Mouse (Mus musculus): ENCODE measurements around the gene Dscaml1. TPM values are rescaled to one million over a fixed set of nuclear protein-coding genes. Genes with fewer than 3 reads are reported as not detected.

The Dscaml1 gene
- 2.0 and 2.3 TPM in 2 replicates for polyA plus RNA-seq (2016; fragmentation: Nextera tagmentation; extraction: Ambion mirVana)

DNA sequence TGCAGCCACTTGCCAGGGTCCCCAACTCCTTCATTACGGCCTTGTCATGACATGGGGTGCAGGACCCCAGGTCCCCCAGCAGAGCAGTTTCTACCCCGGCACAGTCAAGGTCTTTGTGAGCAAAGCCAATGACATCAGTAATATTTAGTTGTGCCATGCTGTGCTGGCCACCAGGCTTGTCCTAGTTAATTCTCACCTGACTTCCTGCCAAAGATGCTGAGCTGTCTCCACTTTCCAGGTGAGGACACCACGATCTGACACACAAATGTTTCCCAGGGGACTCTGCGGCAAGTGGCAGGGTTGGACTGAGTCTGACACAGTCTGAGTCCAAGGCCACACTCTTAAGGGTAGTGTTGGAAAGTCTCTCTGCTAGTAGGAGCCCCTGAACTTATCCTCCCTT is at the start of gene Dscaml1:
Gene Dscaml1, plus strand, starts transcription at position 173 of the 400 bp plus-strand sequence.
- H3K9ac ChIP-seq (replicated peaks) = no peak within 1 kb of the TSS
- H3K9me3 ChIP-seq = no peaks in the 10 kb centered on the region
- no peak within 1 kb of the TSS for H3K27ac ChIP-seq (replicated peaks)
- H3K36me3 ChIP-seq = no peaks in the 10 kb centered on the region
- ATAC-seq (ENCODE audit: low FRiP score, low read depth) = no peak
- peaks cover 9% of the 10 kb centered on the region for H3K4me1 ChIP-seq
- H3K4me2 ChIP-seq (replicated peaks) = no peak within 1 kb of the TSS
- peaks cover 46% of the 10 kb centered on the region for H3K27me3 ChIP-seq
- H3K4me3 ChIP-seq = no peak within 1 kb of the TSS
- WGBS = 81% methylated on average over 4 of the region's 4 CpGs

DNA sequence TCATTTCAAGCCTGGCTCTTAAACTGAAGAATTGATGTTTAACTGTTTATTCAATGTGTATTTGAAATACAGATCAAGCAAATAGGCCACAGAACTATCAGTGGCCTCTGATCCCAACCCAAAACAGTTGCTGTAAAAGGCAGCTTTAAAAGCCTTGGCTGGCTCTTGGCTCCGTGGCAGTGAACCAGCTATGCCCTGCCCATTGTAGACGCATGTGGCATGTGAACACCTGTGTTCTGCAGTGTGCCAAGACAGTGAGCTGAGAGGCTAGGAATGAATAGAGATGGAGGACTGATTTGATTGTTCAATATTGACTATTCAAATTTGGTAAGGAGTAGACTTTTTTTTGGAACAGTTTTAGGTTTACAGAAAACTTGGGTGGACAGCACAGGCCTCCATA is 49.5 kb upstream of the Dscaml1 start:
- WGBS = 84% methylated on average over 2 of the region's 2 CpGs
- Histone ChIP-seq H3K9me3 (no peaks in the 10 kb centered on the region), H3K27me3 (no peaks in the 10 kb centered on the region), H3K36me3 (0 out of 2 replicates have a peak, but pooled peaks cover 17% of the 10 kb centered on the region), H3K4me1 (peaks cover 38% of the 10 kb centered on the region), H3K4me2 (replicated peaks) (no peak overlapping the region), H3K27ac (replicated peaks) (no peak overlapping the region), H3K4me3 (no peak overlapping the region), H3K9ac (replicated peaks) (no peak overlapping the region)
- no peak for ATAC-seq (ENCODE audit: low FRiP score, low read depth)

DNA sequence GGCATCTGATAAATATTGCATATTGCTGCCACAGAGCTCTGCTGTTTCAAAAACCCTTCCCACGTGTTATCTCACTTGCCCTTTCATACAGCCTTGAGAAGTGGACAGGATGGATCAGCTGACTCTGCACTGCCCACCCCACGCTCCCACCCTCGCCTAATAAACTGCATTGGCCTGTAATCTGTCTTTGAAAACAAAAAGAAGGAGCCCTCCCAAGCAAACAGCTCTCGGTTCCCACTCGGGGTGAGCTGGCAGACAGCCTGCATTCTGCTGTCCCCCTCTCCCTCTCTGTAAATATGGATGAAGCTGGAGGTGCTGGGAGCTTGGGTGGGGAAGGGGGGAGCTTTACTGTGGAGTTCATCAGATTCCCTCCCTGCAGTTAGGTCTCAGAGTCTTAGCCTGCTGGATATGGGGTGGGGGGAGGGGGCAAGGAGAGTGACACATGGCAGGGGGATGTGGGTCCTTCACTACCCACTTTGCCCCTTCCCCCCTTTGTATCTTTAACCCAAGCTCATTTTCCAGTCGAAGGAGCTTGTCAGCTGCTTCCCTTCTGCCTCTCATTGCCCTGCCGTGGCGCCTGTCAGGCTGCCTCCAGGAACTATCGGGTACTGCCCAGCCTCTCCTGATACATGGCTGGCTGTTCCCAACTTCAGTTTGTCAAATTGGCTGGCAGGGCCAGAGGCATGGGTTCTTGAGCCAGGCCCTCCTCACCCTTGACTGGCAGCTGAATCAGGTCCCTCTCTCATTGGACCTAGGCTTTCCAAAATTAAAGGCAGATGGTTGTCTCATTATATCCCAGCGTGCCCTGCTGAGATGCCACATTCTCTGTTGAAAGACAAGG is 45.8 kb upstream of the Dscaml1 start:
- peaks cover 20% of the 10 kb centered on the region for H3K4me1 ChIP-seq
- no peaks in the 10 kb centered on the region for H3K27me3 ChIP-seq
- 0 out of 2 replicates have a peak, but pooled peaks cover 12% of the 10 kb centered on the region for H3K36me3 ChIP-seq
- no peaks in the 10 kb centered on the region for H3K9me3 ChIP-seq
- ATAC-seq (ENCODE audit: low FRiP score, low read depth) = no peak
- peak overlapping the region; percentile 66 for H3K27ac ChIP-seq (replicated peaks)
- no peak overlapping the region for H3K4me2 ChIP-seq (replicated peaks)
- H3K9ac ChIP-seq (replicated peaks) = 0 out of 2 replicates have a peak overlapping the region, but pooled peaks have one; percentile 15
- WGBS = 57% methylated on average over 10 of the region's 10 CpGs
- no peak overlapping the region for H3K4me3 ChIP-seq

DNA sequence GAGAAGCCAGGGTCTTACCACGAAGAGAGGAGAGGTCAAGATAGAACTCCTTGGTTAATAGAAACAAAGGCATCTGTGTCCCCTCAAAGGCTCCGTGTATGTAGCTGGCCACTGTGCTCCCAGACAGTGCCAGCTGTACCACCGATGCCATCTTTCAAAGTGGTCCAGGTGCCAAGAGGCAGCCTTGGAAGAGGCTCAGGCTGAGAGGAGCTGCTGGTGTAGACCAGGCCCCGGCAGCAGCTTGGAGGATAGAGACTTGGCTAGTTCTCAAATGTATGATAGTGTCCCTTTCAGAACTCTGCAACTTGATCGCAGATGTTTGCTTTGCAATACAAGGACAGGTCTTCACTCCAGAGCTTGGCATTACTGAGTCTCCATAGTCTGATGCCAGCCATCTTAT is 44.1 kb upstream of the Dscaml1 start:
- Histone ChIP-seq H3K27me3 (no peaks in the 10 kb centered on the region), H3K4me1 (peaks cover 20% of the 10 kb centered on the region), H3K36me3 (0 out of 2 replicates have a peak, but pooled peaks cover 5% of the 10 kb centered on the region), H3K27ac (replicated peaks) (no peak overlapping the region), H3K4me3 (no peak overlapping the region), H3K9ac (replicated peaks) (no peak overlapping the region), H3K9me3 (no peaks in the 10 kb centered on the region), H3K4me2 (replicated peaks) (no peak overlapping the region)
- WGBS = 89% methylated on average over 5 of the region's 5 CpGs
- no peak for ATAC-seq (ENCODE audit: low FRiP score, low read depth)

DNA sequence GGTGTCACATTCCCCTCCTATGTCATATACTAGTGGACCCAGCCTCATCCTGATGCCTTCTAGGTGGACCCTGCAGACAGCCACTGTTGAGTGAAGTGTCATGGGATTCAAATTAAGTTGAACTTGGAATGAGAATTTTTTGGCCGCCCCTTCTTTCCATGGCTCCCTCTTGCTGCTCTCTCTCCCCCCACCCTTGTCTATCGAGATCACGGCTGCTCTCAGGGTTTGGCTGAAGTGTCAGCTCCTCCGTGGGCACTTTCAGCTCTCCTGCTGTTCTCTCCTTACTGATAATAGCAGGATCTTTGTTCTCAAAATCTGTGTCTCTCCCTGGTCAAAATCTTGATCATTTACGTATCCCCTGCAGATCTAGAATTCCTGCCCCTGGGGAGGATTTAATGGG is 43.6 kb upstream of the Dscaml1 start:
- Histone ChIP-seq H3K9me3 (no peaks in the 10 kb centered on the region), H3K4me3 (no peak overlapping the region), H3K4me1 (peaks cover 20% of the 10 kb centered on the region), H3K27me3 (no peaks in the 10 kb centered on the region), H3K27ac (replicated peaks) (no peak overlapping the region), H3K9ac (replicated peaks) (no peak overlapping the region), H3K4me2 (replicated peaks) (no peak overlapping the region), H3K36me3 (0 out of 2 replicates have a peak, but pooled peaks cover 5% of the 10 kb centered on the region)
- ATAC-seq (ENCODE audit: low FRiP score, low read depth) = no peak
- 79% methylated on average over 5 of the region's 5 CpGs for WGBS

DNA sequence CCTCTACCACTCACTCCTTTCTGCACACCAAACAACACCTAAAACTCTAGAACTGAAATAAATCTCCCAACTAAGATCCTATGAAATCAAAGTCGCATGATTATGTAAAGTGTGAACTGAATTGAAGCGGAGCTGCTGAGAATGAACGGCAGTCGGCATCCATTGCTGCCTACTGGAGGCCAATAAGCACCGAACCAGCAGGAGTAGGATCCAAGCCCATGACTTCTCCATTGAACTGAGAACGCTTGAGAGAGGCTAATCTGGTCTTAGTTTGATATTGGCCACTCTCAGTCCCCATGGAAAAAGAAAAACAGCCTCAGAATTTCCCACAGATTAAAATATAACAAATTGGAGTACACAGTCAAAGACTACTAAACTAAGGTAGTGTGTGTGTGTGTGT is 42.5 kb upstream of the Dscaml1 start:
- Histone ChIP-seq H3K9ac (replicated peaks) (no peak overlapping the region), H3K36me3 (0 out of 2 replicates have a peak, but pooled peaks cover 5% of the 10 kb centered on the region), H3K9me3 (no peaks in the 10 kb centered on the region), H3K4me2 (replicated peaks) (no peak overlapping the region), H3K27me3 (no peaks in the 10 kb centered on the region), H3K4me3 (no peak overlapping the region), H3K4me1 (peaks cover 20% of the 10 kb centered on the region), H3K27ac (replicated peaks) (no peak overlapping the region)
- no peak for ATAC-seq (ENCODE audit: low FRiP score, low read depth)
- WGBS = 95% methylated on average over 6 of the region's 6 CpGs

DNA sequence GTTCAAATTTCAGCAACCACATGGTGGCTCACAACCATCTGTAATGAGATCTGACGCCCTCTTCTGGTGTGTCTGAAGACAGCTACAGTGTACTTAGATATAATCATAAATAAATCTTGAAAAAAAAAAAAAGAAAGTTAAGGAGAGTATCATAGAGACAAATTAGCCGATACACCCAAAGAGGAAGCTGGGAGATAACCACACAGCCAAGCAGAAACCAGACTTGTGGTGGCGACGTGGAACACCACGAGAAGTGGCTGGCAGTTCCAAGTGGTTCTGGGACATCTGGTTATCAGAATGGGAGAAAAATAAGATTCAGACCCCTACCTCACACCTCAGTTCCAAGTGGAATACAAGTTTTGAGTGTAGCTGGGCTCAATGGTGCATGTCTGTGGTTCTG is 39.7 kb upstream of the Dscaml1 start:
- Histone ChIP-seq H3K4me2 (replicated peaks) (no peak overlapping the region), H3K4me3 (no peak overlapping the region), H3K9me3 (no peaks in the 10 kb centered on the region), H3K27ac (replicated peaks) (no peak overlapping the region), H3K9ac (replicated peaks) (no peak overlapping the region), H3K36me3 (peaks cover 10% of the 10 kb centered on the region; the same call in 1 of the 2 replicates), H3K4me1 (no peaks in the 10 kb centered on the region), H3K27me3 (no peaks in the 10 kb centered on the region)
- WGBS = 95% methylated on average over 5 of the region's 5 CpGs
- ATAC-seq (ENCODE audit: low FRiP score, low read depth) = no peak

DNA sequence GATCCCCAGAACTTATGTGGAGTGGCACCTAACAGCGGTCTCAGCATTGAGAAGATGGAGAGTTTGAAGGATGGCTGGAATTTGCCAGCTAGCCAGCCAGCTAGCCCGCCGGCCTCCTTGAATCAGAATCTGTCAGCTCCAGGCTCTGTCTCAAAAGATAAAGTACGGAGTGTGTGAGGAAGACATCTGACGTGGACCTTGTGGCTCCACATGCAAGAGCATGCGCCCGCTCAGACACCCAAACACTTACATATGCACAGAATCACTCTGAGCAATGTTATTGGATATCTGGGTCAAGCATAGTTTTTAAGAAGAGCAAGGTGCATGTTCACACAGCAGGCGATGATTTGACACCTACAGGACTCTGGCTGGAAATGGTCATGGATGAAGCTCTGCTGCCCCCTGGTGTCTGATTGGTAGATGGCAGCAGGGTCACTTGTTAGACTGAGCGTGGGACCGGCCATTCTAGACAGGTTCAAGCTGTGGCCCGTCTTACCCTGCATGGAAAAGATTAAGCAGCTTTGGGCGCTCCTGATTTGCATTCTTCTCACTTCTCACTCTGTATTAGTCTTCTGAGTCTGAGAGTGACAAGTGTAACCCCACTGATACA is 37.9 kb upstream of the Dscaml1 start:
- no peak overlapping the region for H3K4me2 ChIP-seq (replicated peaks)
- H3K9ac ChIP-seq (replicated peaks) = no peak overlapping the region
- 47% methylated on average over 12 of the region's 12 CpGs for WGBS
- H3K9me3 ChIP-seq = no peaks in the 10 kb centered on the region
- no peak overlapping the region for H3K27ac ChIP-seq (replicated peaks)
- H3K4me3 ChIP-seq = no peak overlapping the region
- H3K27me3 ChIP-seq = no peaks in the 10 kb centered on the region
- no peaks in the 10 kb centered on the region for H3K4me1 ChIP-seq
- H3K36me3 ChIP-seq = peaks cover 28% of the 10 kb centered on the region
- ATAC-seq (ENCODE audit: low FRiP score, low read depth) = peak; percentile 54; the same call in 1 of the 2 replicates

DNA sequence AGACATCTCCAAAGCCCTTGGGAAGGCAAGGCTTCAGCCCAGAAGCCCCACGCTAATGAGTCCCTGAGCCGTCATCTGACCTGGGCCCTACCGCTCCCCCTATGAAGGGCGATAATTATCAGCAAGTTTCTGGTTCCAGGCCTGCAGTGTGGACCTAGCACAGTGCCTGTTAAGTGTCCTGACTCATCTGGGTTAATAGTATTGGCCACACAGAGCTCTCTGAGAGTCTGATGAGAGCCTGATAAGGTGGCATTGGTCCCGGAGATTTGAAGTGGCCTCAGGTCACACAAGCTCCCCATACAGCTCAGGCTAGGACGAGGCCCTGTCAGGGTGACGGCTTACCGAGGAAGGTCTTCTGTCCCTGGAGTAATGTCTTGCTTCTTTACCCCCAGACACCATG is 36.8 kb upstream of the Dscaml1 start:
- Histone ChIP-seq H3K4me1 (no peaks in the 10 kb centered on the region), H3K36me3 (peaks cover 28% of the 10 kb centered on the region), H3K4me2 (replicated peaks) (no peak overlapping the region), H3K9ac (replicated peaks) (no peak overlapping the region), H3K27ac (replicated peaks) (no peak overlapping the region), H3K9me3 (no peaks in the 10 kb centered on the region), H3K4me3 (no peak overlapping the region), H3K27me3 (no peaks in the 10 kb centered on the region)
- no peak for ATAC-seq (ENCODE audit: low FRiP score, low read depth)
- WGBS = 90% methylated on average over 8 of the region's 8 CpGs

DNA sequence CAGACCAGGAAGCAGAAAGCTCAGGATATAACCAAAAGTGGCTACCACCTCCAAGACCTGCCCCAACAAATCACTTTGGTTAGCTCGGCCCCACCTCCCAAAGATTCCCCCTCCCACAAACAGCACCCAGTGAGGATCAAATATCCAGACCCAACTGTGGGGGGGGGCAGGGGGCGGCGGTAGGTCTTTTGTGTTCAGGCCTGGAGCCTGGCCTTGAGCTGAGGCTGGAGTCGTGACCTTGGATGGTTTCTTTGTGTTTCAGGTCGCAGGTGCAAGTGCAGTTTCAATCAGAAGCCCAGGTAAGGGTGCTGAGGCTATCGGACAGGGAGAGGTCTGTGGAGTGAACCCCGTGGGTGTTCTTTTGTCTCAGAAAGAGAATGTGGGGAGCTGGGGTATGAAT is 35.1 kb upstream of the Dscaml1 start:
- ATAC-seq (ENCODE audit: low FRiP score, low read depth) = no peak
- H3K27me3 ChIP-seq = no peaks in the 10 kb centered on the region
- WGBS = 79% methylated on average over 7 of the region's 7 CpGs
- H3K9me3 ChIP-seq = no peaks in the 10 kb centered on the region
- peaks cover 40% of the 10 kb centered on the region for H3K36me3 ChIP-seq
- H3K9ac ChIP-seq (replicated peaks) = no peak overlapping the region
- H3K27ac ChIP-seq (replicated peaks) = no peak overlapping the region
- H3K4me2 ChIP-seq (replicated peaks) = no peak overlapping the region
- no peak overlapping the region for H3K4me3 ChIP-seq
- H3K4me1 ChIP-seq = no peaks in the 10 kb centered on the region

DNA sequence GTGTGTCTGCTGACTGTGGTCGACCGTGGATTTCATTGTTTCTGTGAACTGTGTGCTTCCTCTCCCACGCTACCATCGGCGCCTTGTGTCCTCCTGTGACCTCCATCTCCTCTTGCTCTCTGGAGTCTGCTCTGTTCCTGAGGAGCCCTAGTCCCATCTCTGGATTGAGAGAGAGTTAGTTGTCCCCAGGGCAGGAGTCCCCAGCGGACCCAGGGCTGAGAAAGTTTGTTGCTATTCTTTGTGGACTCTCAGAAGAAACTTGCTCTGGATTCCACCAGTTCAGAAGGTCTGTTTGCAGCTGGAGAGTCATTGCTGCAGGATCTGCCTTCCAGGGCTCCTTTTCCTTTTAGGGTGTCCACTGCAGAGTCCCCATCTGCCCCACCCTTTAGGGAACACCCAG is 31.2 kb upstream of the Dscaml1 start:
- Histone ChIP-seq H3K4me3 (no peak overlapping the region), H3K9ac (replicated peaks) (no peak overlapping the region), H3K4me1 (no peaks in the 10 kb centered on the region), H3K27me3 (no peaks in the 10 kb centered on the region), H3K36me3 (peaks cover 40% of the 10 kb centered on the region), H3K27ac (replicated peaks) (no peak overlapping the region), H3K9me3 (no peaks in the 10 kb centered on the region), H3K4me2 (replicated peaks) (no peak overlapping the region)
- 94% methylated on average over 6 of the region's 6 CpGs for WGBS
- no peak for ATAC-seq (ENCODE audit: low FRiP score, low read depth)

DNA sequence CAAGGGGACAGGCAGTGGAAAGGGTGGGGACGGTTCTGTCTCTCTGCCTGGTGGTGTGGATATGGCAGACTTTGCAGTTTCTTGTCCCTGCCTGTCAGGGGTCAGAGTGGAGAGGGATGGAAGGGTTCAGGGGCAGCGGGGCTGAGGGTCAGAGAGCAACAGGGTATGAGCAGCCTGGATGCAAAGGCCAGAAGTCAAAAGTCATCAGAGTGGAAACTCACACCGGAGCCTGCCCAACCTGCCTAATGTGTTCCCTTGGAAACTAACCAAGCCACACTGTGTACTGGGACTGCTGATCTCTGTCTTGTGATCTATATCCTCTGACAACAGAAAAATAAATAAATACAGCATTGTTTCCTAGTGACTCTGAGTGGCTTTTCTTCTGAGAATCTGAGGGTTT is 30.6 kb upstream of the Dscaml1 start:
- Histone ChIP-seq H3K27ac (replicated peaks) (no peak overlapping the region), H3K9ac (replicated peaks) (no peak overlapping the region), H3K4me2 (replicated peaks) (no peak overlapping the region), H3K27me3 (no peaks in the 10 kb centered on the region), H3K4me3 (no peak overlapping the region), H3K4me1 (no peaks in the 10 kb centered on the region), H3K9me3 (no peaks in the 10 kb centered on the region), H3K36me3 (peaks cover 40% of the 10 kb centered on the region)
- WGBS = 71% methylated on average over 3 of the region's 3 CpGs
- no peak for ATAC-seq (ENCODE audit: low FRiP score, low read depth)
